Mouse (Mus musculus): Measurements from ENCODE around the gene Ric8b. TPM values are rescaled to one million over a fixed set of nuclear protein-coding genes. Genes with fewer than 3 reads are reported as not detected.

The Ric8b gene
- total RNA-seq, 2 experiments from 2014 or later, result 46.4 to 64.5 TPM

GRCm38 (mm10) chr10:84908006-84908405 is 9.4 kb upstream of the Ric8b start:
- intact Hi-C loops (cut with DNase I), result no loop called here
- no peak for DNase-seq (ENCODE audit: low spot score in 2 of 2)

DNA sequence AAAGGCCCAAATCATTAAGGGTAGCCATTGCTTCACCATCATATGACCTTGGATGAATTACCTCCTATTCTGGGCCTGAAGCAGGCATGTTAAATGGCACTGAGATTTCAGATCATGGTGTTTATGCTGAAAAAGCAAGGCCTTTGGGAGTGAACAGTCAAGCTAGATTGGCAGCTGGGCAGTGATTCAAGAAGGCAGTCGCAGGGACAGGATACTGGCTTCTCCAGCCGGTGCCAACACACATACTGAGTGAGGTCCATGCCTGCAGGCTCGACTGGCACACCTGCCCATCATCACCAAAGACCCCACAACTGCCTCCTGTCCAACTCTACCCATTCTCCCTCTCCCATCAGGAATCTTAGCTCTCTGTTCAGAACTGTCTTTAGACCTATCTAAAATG is 8.9 kb upstream of the Ric8b start:
- intact Hi-C loops (cut with DNase I), result no loop called here

GRCm38 (mm10) chr10:84909021-84909801 is 8.2 kb upstream of the Ric8b start:
- peak; percentile 70 to 71 for DNase-seq (ENCODE audit: low spot score in 2 of 2)
- intact Hi-C loops (cut with DNase I), result no loop called here

More for the DNA sequence above, 8.9 kb upstream of the Ric8b start:
- DNase-seq (ENCODE audit: low spot score in 2 of 2), result no peak

DNA sequence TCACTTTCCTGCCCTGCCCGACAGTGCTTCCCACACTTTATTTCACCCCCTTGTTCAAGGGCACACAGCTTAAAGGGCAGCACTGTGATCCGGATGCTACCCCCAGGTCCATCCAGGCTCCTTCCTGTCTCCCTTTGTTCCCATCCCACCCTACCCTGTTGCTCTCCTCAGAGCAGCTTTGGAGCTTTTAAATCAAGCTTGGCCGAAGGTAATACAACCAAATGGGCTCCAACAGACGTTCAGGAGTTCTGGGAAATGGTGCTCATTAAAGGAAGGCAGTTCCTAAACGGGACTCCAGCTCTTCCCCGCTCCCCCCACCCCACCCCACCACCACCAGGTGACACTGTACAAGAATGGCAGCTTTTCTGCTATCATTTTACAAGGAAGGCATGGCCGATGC is 7.2 kb upstream of the Ric8b start:
- intact Hi-C loops (cut with DNase I), result no loop called here
- no peak for DNase-seq (ENCODE audit: low spot score in 2 of 2)

DNA sequence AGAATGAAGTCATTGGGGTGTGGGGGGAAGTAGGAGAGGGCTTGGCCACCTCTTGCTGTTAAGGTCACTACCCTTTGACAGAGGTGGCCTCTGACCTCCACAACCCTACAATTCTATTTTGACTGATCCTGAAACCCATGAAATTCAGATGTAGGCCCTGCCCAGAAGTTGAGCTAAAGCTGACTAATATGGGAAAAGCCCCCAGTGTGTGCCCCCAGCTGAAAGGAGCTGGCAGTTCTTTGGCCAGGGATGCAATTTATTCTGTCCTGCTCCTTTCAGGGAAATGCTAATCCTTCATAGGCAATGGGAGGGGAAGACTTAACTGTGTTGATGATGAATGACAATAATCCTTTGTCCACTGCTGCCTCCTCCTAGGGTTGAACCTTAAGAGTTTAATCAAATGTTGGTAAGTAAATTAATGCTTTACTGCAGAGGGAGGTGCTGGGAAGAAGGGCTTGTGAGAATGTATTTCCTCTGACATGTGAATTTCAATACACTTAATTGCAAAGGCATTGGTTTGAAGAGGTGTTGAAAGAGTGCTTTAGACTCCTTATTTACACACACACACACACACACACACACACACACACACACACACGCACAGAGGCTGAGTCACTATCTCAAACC is 6.5 kb upstream of the Ric8b start:
- DNase-seq (ENCODE audit: low spot score in 2 of 2), result no peak
- intact Hi-C loops (cut with DNase I), result no loop called here

- intact Hi-C loops (cut with DNase I), result no loop called here
- no peak for DNase-seq (ENCODE audit: low spot score in 2 of 2)
Measured at GRCm38 (mm10) chr10:84913148-84913547, 4.3 kb upstream of the Ric8b start.

GRCm38 (mm10) chr10:84915476-84915875 is 1.9 kb upstream of the Ric8b start:
- intact Hi-C loops (cut with DNase I), result loop anchor here (5.0 kb wide), 1 partner anchor 187 kb away; the partner anchor contains the start of genes Fhl4 and Tmem263
- no peak for DNase-seq (ENCODE audit: low spot score in 2 of 2)

DNA sequence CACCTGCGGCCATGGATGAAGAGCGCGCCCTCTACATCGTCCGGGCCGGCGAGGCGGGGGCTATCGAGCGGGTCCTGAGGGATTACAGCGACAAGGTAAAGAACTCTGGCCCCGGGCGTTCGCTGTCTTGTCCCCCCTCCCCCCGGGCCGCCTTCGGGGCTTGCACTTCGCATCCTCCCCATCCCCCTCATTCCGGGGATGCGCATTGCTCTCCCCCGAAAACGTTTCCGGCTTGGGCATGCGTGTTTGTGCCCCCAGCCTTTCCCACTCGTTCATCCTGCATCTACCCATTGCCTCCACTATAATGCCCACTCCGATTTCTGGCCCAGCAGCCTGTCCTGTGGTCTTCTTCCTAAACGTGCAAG is 297 bp downstream of the Ric8b start:
- DNase-seq (ENCODE audit: low spot score in 2 of 2), result no peak
- intact Hi-C loops (cut with DNase I), result loop anchor here (5.0 kb wide), 1 partner anchor 185 kb away; the partner anchor contains the start of genes Fhl4 and Tmem263

GRCm38 (mm10) chr10:84926336-84926735 is 8.9 kb downstream of the Ric8b start:
- no peak for DNase-seq (ENCODE audit: low spot score in 2 of 2)
- intact Hi-C loops (cut with DNase I), result no loop called here

GRCm38 (mm10) chr10:84926885-84927284 is 9.5 kb downstream of the Ric8b start:
- intact Hi-C loops (cut with DNase I), result no loop called here

GRCm38 (mm10) chr10:84928465-84928864 is 11.0 kb downstream of the Ric8b start:
- intact Hi-C loops (cut with DNase I), result no loop called here
- no peak for DNase-seq (ENCODE audit: low spot score in 2 of 2)

More at GRCm38 (mm10) chr10:84926885-84927284, 9.5 kb downstream of the Ric8b start:
- DNase-seq (ENCODE audit: low spot score in 2 of 2), result no peak

GRCm38 (mm10) chr10:84935553-84936209 is 18.3 kb downstream of the Ric8b start:
- intact Hi-C loops (cut with DNase I), result no loop called here

GRCm38 (mm10) chr10:84936832-84937515 is 19.6 kb downstream of the Ric8b start:
- no peak for DNase-seq (ENCODE audit: low spot score in 2 of 2)
- intact Hi-C loops (cut with DNase I), result no loop called here

More at GRCm38 (mm10) chr10:84935553-84936209, 18.3 kb downstream of the Ric8b start:
- no peak for DNase-seq (ENCODE audit: low spot score in 2 of 2)

GRCm38 (mm10) chr10:84938094-84938820 is 20.8 kb downstream of the Ric8b start:
- DNase-seq (ENCODE audit: low spot score in 2 of 2), result no peak
- intact Hi-C loops (cut with DNase I), result no loop called here

DNA sequence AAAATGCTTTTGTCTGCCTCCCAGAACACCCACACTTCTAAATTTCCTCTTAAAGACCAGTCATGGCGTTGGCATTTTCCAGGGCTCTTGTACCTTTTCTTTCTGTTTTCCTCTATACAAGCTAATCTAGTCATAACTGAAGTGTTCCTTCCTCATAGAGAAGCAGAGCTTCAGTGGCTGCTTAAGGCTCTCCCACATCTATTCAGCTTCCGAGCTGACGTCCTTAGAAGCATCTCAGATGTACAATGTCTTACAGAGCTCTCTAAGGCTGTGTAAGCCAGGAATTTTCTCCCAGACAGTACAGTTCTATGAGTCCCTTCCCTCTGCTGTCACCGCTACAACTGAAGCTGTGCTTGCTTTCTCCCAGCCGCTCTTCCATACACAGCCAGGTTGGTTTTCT is 21.5 kb downstream of the Ric8b start:
- no peak for DNase-seq (ENCODE audit: low spot score in 2 of 2)
- intact Hi-C loops (cut with DNase I), result no loop called here

DNA sequence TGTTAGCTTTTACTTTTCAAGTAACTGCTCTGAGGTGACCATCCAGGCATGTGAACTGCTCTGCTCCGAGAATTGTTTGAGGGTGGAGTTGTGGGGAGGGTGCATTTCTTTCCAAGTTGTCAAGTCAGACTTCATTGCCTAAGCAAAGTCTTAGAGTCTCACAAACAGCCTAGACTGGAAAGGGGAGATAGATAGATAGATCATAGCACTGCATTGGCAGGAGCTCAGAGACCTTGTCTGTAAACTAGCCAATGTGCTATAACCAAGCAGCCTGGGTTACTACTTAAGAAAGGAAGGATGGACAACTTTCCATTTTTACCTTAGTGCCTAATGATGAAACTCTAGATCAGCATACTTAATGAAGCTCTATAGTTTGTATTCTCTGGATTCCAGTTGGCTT is 22.9 kb downstream of the Ric8b start:
- DNase-seq (ENCODE audit: low spot score in 2 of 2), result no peak
- intact Hi-C loops (cut with DNase I), result no loop called here

- intact Hi-C loops (cut with DNase I), result no loop called here
- no peak for DNase-seq (ENCODE audit: low spot score in 2 of 2)
Measured at GRCm38 (mm10) chr10:84945692-84946091, 28.3 kb downstream of the Ric8b start.

DNA sequence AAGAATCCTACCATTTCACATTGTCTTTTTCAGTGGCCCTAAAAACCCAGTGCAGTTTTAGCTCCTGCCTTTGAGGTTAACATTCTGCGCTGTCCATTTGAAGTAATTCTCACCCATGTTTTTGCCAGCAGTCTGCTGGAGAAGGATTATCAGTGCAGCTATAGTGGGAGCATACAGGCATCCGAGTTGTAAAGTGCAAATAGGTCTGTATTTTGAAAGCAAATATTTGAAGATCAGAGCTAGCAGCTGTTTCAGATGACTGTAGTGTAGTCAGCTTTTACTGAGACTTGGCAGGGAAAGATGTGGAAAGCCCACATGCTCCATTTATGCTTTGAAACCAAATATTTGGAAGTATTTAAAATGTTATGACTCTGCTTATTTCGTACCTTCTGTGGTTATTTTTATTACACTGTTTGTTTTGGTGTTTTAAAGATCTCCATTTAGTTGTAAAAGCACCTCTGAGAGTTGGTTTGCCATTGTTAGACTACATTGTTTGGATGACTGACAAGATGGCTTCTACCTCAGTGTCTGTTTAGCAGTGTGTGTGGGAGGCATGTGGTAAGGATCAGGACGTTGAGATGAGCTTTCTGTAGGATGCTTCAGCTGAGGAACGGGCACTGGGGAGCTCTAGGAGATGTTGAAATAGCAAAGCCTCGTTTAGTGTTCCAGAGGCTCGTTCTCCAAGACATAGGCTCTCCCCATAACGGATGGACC is 31.7 kb downstream of the Ric8b start:
- DNase-seq (ENCODE audit: low spot score in 2 of 2), result no peak
- intact Hi-C loops (cut with DNase I), result no loop called here

DNA sequence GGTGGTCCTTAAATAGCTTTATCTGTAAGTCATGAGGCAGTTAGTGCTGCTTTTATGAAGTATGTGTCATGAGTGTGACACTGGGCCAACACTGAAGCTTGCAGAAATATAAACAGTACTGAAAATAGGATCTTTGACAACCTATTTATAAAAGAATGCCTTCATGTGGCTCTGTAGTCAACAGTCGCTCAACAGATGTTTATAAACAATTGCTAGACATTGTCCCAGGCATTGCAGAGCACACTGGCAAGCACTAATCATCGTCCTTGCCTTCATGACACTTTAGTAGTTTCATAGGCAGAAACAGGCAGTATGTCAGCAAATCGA is 32.2 kb downstream of the Ric8b start:
- intact Hi-C loops (cut with DNase I), result no loop called here
- no peak for DNase-seq (ENCODE audit: low spot score in 2 of 2)
